Mouse (Mus musculus) intestine, embryonic 14.5 days (tissue): ENCODE results near the gene Atp5s. TPM values are rescaled to one million over a fixed set of nuclear protein-coding genes. Genes with fewer than 3 reads are reported as not detected.

Experiments used
- ATAC-seq: fragments of 200-750 bp; cut with Nextera tagmentation; replicated peaks from 2 replicates; pipeline ENCODE4 v1.8.0; 2017; ENCODE audit warnings: low read depth, moderate number of reproducible peaks, moderate TSS enrichment, moderate library complexity; ENCODE audit not compliant: low FRiP score, low TSS enrichment
- DNase-seq: peaks from one replicate; pipeline ENCODE4 v3.0.0-alpha.2; 2018; ENCODE audit warnings: low spot score
- H3K27ac ChIP-seq: fragments of 300-500 bp; sonication (generic); 2 replicates; pipeline ENCODE4 v1.5.1; 2014; ENCODE audit warnings: low read depth, mild to moderate bottlenecking, control low read depth
- H3K27me3 ChIP-seq: fragments of 300-500 bp; sonication (generic); replicated peaks from 2 replicates; pipeline ENCODE4 v1.6.1; 2014; ENCODE audit warnings: low read length, control low read depth; ENCODE audit not compliant: control insufficient read depth, insufficient read depth
- H3K36me3 ChIP-seq: fragments of 300-500 bp; sonication (generic); 2 replicates; pipeline ENCODE4 v1.6.1; 2014; ENCODE audit warnings: low read length, control low read depth; ENCODE audit not compliant: control insufficient read depth, insufficient read depth
- H3K4me1 ChIP-seq: fragments of 300-500 bp; sonication (generic); replicated peaks from 2 replicates; pipeline ENCODE4 v1.6.1; 2014; ENCODE audit warnings: low read length, control low read depth, mixed read lengths; ENCODE audit not compliant: control insufficient read depth, insufficient read depth
- H3K4me2 ChIP-seq: fragments of 300-500 bp; sonication (generic); 2 replicates; pipeline ENCODE4 v1.6.1; 2014; ENCODE audit warnings: low read length
- H3K4me3 ChIP-seq: fragments of 300-500 bp; sonication (generic); 2 replicates; pipeline ENCODE4 v1.5.1; 2014; ENCODE audit warnings: low read depth, low read length, control low read depth, mixed read lengths
- H3K9ac ChIP-seq: fragments of 300-500 bp; sonication (generic); 2 replicates; pipeline ENCODE4 v1.6.1; 2014; ENCODE audit warnings: mild to moderate bottlenecking, low read length
- H3K9me3 ChIP-seq: fragments of 300-500 bp; sonication (generic); 2 replicates; pipeline ENCODE4 v1.6.1; 2016; ENCODE audit warnings: low read length, control low read depth; ENCODE audit not compliant: control insufficient read depth
- WGBS: fragments of 180-500 bp; shearing (Covaris S2); extraction: QIAGEN DNeasy Blood & Tissue Kit; methylation state at CpG from one replicate; pipeline ENCODE4 v1.1.7; 2014; 5-methylcytosine and 5-hydroxymethylcytosine counted together
- polyA plus RNA-seq: library from polyadenylated mRNA; unstranded; fragments of >200 nt; fragmentation: Nextera tagmentation; extraction: Ambion mirVana; gene quantifications from 2 replicates; pipeline ENCODE4 v1.2.1, GENCODE M21; 2014

Atp5s gene
- polyA plus RNA-seq, 1 experiment from 2014 or later: 33.3 TPM

DNA sequence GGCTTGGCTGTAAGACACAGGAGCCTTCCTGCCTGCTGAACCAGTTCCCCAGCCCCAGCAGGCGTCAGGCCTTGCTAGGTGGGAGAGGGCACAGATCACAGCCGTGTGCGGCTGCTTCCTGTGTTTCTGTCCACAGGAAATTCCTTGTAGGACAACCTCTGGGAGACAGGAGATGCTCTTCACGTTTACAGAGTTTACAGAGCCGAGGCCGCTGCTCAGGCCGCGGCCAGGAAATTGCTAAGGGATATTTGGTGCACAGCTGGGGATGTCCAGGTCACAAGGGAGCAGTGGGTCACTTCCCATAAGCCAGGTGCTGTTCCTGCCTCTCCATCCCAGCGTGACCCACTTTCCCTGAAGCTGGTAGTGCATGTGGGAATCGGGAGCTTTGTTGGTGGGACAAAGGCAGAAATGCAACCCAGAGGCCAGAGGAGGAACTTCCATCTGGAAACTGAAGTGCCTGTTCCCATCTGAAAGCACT, 27.2 kb downstream of the Atp5s start:
- Histone ChIP-seq H3K4me1 (peaks cover 5% of the 10 kb centered on the region), H3K9me3 (no peaks in the 10 kb centered on the region), H3K4me3 (no peak overlapping the region), H3K9ac (no peak overlapping the region), H3K4me2 (no peak overlapping the region), H3K36me3 (no peaks in the 10 kb centered on the region), H3K27ac (peak overlapping the region; percentile 29; the same call in 1 of the 2 replicates), H3K27me3 (no peaks in the 10 kb centered on the region)
- DNase-seq (no peak), ATAC-seq (no peak)
- WGBS: 16% methylated on average over 10 of the region's 10 CpGs

DNA sequence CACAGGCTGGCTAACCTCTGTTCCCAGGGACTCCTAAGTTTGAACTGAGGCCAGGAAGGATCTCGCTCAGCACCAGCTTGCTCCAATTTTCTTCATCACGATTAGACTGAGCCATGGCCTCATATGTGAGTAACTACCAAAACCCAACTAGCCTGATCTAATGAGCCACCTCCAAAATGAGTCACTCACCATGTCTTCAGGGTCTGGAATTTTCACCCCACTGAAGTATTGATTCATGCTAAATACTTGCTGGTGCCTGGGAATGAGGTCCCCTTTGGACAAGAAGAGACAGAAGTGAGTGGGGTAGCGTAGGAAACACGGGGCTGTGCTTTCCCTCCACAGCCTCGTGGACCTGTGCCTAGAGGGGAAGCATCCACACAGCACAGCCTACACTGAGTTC, 29.2 kb downstream of the Atp5s start:
- H3K27me3 ChIP-seq: no peaks in the 10 kb centered on the region

DNA sequence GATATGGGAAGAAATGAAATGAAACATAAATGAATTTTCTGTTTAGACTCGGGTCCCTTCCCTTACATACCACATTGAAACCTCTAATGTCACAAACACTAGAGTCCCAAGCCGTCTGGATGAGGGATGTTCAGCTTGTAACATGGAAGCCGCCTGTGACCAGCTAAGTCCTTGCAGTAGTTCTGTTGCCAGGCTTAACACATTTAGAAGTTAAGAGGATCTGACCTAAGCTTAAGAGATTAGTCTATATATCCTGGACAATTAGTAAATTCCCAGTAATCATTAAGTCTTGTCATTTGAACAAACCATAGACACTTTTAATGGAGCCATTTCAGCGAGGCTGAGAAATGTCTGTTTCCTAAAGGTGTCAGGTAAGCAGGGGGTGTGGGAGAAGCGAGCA, 31.3 kb downstream of the Atp5s start:
- H3K4me2 ChIP-seq: no peak overlapping the region
- H3K36me3 ChIP-seq: no peaks in the 10 kb centered on the region
- H3K4me3 ChIP-seq: no peak overlapping the region

More for the DNA sequence above, 29.2 kb downstream of the Atp5s start:
- no peak overlapping the region for H3K9ac ChIP-seq
- H3K4me1 ChIP-seq: peaks cover 20% of the 10 kb centered on the region
- DNase-seq (no peak), ATAC-seq (no peak)
- no peak overlapping the region for H3K4me3 ChIP-seq
- no peaks in the 10 kb centered on the region for H3K36me3 ChIP-seq
- WGBS: 84% methylated on average over 5 of the region's 5 CpGs
- no peak overlapping the region for H3K4me2 ChIP-seq
- no peak overlapping the region for H3K27ac ChIP-seq
- no peaks in the 10 kb centered on the region for H3K9me3 ChIP-seq

DNA sequence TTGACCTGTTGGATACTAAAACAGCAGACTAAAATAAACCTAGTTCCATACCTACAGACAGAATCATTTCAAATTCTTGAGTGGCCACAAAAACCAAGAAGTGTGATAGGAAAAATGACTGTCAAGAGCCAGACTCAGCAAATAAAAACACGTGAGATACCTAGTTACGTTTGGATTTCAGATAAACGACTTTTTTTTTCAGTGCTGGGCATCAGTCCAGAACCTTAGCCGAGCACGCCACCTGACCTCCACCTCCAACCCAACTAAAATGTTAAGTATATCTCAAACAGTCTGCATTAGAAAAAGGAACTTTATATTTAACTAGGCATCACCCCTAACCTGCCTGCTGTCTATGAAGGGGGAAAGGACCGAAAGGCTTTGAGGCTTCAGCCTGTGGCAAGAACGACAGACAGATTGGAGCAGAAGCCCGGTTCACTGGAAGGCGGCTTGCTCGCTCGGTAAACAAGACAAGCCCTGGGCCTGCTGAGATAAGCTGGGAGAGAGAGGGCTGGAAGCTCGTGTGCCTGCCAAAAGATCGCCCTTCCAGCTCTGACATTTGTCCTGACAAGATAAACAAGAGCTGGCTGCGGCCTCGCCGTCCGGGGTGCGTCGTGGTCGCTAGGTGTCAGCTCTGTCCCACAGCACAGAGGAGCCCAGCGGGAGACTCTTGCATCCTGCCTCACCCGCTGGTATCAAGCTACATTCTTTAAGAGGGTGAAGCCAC, 32.8 kb downstream of the Atp5s start:
- Histone ChIP-seq H3K27ac (peak overlapping the region; percentile 81), H3K4me1 (peaks cover 22% of the 10 kb centered on the region), H3K9ac (peak overlapping the region; percentile 27; the same call in 1 of the 2 replicates), H3K36me3 (no peaks in the 10 kb centered on the region), H3K4me3 (peak overlapping the region; percentile 24; the same call in 1 of the 2 replicates), H3K27me3 (no peaks in the 10 kb centered on the region), H3K4me2 (peak overlapping the region; percentile 59), H3K9me3 (no peaks in the 10 kb centered on the region)
- 7% methylated on average over 22 of the region's 22 CpGs for WGBS
- ATAC-seq: peak; percentile 90
- peak; percentile 84 for DNase-seq

More for the DNA sequence above, 31.3 kb downstream of the Atp5s start:
- ATAC-seq (no peak), DNase-seq (no peak)
- Histone ChIP-seq H3K4me1 (peaks cover 27% of the 10 kb centered on the region), H3K27me3 (no peaks in the 10 kb centered on the region), H3K9me3 (no peaks in the 10 kb centered on the region), H3K9ac (no peak overlapping the region), H3K27ac (no peak overlapping the region)
- 76% methylated on average over 5 of the region's 5 CpGs for WGBS

DNA sequence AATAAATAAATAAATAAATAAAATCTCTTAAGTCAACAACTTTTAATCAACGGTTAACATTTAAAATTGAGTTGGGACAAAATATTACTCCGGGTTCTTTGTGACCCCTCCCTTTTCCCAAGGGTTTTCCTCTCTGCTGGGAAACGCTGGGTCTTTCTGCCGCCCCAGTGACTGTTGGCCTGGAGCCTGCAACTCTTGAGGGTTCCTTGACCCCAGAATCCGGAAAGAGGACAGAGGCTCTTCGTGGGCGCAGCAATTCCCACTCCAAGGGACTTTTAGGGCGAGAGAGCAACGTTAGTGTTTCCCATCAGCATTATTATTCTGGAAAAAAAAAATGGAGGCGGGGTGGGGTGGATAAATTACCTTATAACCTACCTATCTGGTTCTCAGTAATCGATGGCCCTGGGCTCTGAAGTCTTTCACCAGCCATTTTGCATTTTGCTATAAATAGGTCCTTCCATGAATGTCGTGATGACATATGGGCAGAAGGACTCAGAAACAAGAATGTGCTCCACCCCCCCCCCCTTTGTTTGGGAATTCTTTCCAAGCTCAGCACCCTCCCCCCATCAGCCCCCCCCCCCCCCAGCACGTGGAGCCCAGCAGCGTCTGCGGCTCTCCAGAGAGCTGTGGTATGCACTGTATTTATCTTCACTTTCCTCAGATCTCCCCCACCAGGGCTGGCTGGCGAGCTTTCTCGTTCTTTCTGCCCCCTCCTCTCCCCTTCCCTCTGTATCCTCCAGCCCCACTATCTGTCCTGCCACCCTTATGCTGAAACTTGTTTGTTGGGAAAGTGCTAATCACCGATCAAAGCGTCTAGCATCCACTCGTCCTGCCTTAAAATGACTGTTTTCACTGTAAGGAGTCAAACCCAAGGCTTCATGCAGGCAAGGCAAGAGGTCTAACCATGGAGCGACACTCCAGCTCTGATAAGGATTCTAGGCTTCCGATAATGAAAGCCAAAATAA, 33.8 kb downstream of the Atp5s start:
- Histone ChIP-seq H3K4me3 (peak overlapping the region; percentile 24), H3K27ac (peak overlapping the region; percentile 81), H3K36me3 (no peaks in the 10 kb centered on the region), H3K4me2 (peak overlapping the region; percentile 59), H3K9ac (peak overlapping the region; percentile 27; the same call in 1 of the 2 replicates), H3K4me1 (peaks cover 22% of the 10 kb centered on the region), H3K27me3 (no peaks in the 10 kb centered on the region), H3K9me3 (no peaks in the 10 kb centered on the region)
- WGBS: 5% methylated on average over 21 of the region's 22 CpGs
- DNase-seq: peak; percentile 72
- peak; percentile 32; the same call in 1 of the 2 replicates for ATAC-seq

DNA sequence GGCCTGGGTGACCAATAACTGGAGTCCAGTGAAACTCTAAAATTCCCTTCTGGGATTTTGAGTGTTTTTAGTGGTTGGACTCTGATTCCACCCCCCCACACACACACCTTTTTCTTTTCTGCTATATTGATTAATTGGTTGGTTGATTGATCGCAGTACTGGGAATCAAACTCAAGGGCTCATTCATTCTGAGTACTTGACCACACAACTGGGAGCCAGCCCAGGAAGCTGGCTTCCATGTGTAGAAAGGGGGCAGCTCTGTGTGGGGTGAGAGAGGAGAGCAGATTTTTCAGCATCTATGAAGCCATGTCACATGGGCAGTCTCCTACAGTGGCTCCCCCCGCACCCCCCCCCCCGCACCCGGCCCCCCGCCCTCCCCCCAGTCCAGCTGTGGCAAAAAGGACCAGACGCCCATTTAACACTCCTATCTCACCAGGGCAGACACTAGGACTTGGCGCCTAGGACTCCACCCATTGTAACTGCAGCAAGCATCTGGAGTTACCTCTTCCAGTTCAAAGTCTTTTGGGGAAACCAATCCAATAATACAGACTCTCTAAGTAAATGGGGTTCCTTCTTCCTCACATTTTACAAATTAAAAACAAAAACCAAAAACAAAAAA, 34.6 kb downstream of the Atp5s start:
- no peaks in the 10 kb centered on the region for H3K36me3 ChIP-seq
- 37% methylated on average over 7 of the region's 7 CpGs for WGBS
- H3K27ac ChIP-seq: peak overlapping the region; percentile 58
- peak overlapping the region; percentile 59 for H3K4me2 ChIP-seq
- no peak overlapping the region for H3K9ac ChIP-seq
- H3K4me3 ChIP-seq: no peak overlapping the region
- peaks cover 22% of the 10 kb centered on the region for H3K4me1 ChIP-seq
- H3K27me3 ChIP-seq: no peaks in the 10 kb centered on the region
- DNase-seq: no peak
- no peaks in the 10 kb centered on the region for H3K9me3 ChIP-seq
- ATAC-seq: no peak

DNA sequence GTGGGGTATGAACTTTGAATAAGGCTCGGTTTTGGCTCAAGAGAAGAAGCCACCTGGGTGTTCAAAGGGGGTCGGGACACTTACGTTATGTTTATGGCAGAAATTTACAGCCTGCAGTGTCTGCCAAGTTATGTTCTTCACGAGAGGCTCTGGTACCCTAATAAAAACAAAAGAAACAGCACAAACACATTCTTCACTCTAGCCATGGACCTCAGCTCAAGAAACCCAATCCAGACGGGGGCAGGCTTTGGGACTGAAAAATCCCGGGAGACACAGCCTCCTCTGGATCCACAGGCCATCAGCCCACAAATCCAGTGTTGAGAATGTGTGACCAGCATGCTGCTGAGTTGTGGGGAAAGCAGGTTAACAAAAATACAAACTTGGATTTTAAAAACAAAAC, 35.3 kb downstream of the Atp5s start:
- H3K4me3 ChIP-seq: no peak overlapping the region
- WGBS: 33% methylated on average over 6 of the region's 6 CpGs
- ATAC-seq (no peak), DNase-seq (no peak)
- H3K9ac ChIP-seq: no peak overlapping the region
- H3K9me3 ChIP-seq: no peaks in the 10 kb centered on the region
- peaks cover 22% of the 10 kb centered on the region for H3K4me1 ChIP-seq
- no peak overlapping the region; the same call in 1 of the 2 replicates for H3K27ac ChIP-seq
- no peaks in the 10 kb centered on the region for H3K36me3 ChIP-seq
- no peak overlapping the region for H3K4me2 ChIP-seq
- no peaks in the 10 kb centered on the region for H3K27me3 ChIP-seq

DNA sequence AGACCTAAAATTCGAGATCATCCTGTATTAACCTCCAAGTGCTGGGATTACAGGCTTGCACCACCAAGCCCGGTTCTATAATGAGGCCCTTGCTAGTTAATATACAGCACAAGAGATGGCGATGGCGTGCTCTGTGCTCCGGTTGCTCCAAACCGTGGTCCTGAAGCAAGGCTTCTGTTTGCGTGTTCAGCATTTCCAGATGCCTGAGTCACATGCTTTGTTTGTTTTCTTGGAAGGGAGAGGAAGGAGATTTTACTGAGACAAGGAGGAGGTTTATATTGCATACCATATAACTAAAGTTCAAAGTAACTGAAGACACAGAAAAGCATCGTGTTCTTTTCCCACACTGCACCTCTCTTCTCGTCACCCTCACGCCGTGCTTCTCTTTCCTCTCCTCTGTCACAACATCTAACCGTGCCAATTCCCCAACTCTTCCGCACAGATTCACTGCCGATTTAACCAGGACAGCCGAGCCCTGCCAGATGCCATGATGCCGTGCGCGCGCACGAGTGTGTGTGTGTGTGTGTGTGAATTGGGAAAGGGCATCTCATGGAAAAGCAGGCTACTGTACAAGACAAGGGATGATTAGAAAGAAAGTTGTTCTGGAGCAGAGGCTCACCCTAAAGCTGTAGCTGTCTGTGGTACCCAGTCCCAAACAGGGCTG, 36.1 kb downstream of the Atp5s start:
- Histone ChIP-seq H3K4me3 (no peak overlapping the region), H3K36me3 (no peaks in the 10 kb centered on the region), H3K9ac (no peak overlapping the region), H3K4me2 (no peak overlapping the region), H3K4me1 (peaks cover 22% of the 10 kb centered on the region), H3K27me3 (no peaks in the 10 kb centered on the region), H3K27ac (no peak overlapping the region), H3K9me3 (no peaks in the 10 kb centered on the region)
- DNase-seq (no peak), ATAC-seq (no peak)
- WGBS: 83% methylated on average over 20 of the region's 20 CpGs
